Mouse (Mus musculus) heart, embryonic 16.5 days (tissue): Measurements from ENCODE around the gene Psme1. TPM values are rescaled to one million over a fixed set of nuclear protein-coding genes. Genes with fewer than 3 reads are reported as not detected.

ENCODE experiments used
- ATAC-seq: fragments of 200-750 bp; cut with Nextera tagmentation; replicated peaks from 2 replicates; pipeline ENCODE4 v1.8.0; 2017; ENCODE audit warnings: moderate number of reproducible peaks; ENCODE audit not compliant: insufficient read depth, low FRiP score; ENCODE audit errors: extremely low read depth
- H3K27ac ChIP-seq: fragments of 300-500 bp; sonication (generic); 2 replicates; pipeline ENCODE4 v1.5.1; 2014; ENCODE audit warnings: mild to moderate bottlenecking, low read length, control low read depth, moderate library complexity
- H3K27me3 ChIP-seq: fragments of 300-500 bp; sonication (generic); 2 replicates; pipeline ENCODE4 v1.6.1; 2014; ENCODE audit warnings: low read length, mixed read lengths; ENCODE audit not compliant: control insufficient read depth, insufficient read depth
- H3K36me3 ChIP-seq: fragments of 300-500 bp; sonication (generic); 2 replicates; pipeline ENCODE4 v1.6.1; 2014; ENCODE audit not compliant: control insufficient read depth, insufficient read depth
- H3K4me1 ChIP-seq: fragments of 300-500 bp; sonication (generic); 2 replicates; pipeline ENCODE4 v1.6.1; 2014; ENCODE audit warnings: low read length, mixed read lengths; ENCODE audit not compliant: control insufficient read depth, insufficient read depth
- H3K4me2 ChIP-seq: fragments of 300-500 bp; sonication (generic); 2 replicates; pipeline ENCODE4 v1.6.1; 2014; ENCODE audit warnings: low read depth, mild to moderate bottlenecking, control low read depth, low read length
- H3K4me3 ChIP-seq: fragments of 300-500 bp; sonication (generic); 2 replicates; pipeline ENCODE4 v1.5.1; 2014; ENCODE audit warnings: mild to moderate bottlenecking, control low read depth, low read length
- H3K9ac ChIP-seq: fragments of 300-500 bp; sonication (generic); 2 replicates; pipeline ENCODE4 v1.6.1; 2014; ENCODE audit warnings: low read length, control low read depth
- H3K9me3 ChIP-seq: fragments of 300-500 bp; sonication (generic); replicated peaks from 2 replicates; pipeline ENCODE4 v1.6.1; 2016; ENCODE audit warnings: low read length; ENCODE audit not compliant: control insufficient read depth
- WGBS: fragments of 180-500 bp; shearing (Covaris S2); extraction: QIAGEN DNeasy Blood & Tissue Kit; methylation state at CpG from one replicate; pipeline ENCODE4 v1.1.7; 2014; 5-methylcytosine and 5-hydroxymethylcytosine counted together
- polyA plus RNA-seq: library from polyadenylated mRNA; unstranded; fragments of >200 nt; fragmentation: Nextera tagmentation; extraction: Ambion mirVana; gene quantifications from 2 replicates; pipeline ENCODE4 v1.2.1, GENCODE M21; 2015

The Psme1 gene
- polyA plus RNA-seq, 1 experiment from 2014 or later = 227 TPM

DNA sequence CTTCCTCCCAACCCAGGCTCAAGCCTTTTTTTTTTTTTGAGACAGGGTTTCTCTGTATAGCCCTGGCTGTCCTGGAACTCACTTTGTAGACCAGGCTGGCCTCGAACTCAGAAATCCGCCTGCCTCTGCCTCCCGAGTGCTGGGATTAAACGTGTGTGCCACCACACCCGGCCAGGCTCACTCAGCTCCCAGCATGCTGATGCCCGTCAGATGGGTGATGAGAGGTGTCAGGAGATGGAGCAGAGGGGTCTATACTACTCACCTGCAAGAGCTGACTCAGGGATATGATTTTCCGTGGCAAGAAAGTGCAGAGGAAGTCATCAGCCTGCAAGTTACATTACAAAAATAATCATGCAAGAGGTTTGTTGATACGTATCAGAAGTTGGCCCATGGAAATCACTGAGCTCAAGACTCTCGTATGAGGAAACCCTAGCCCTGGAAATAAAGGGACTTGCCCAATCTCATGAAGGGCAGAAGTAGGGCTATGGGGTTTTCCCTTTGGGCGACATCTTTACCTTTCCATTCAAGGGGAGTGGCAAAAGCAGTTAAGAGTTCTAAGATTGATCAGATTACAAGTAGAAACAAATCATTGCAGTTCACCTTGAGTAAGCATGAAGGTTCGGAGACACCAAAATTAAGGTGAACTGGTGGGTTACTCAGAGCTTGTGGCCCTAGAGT is 12.0 kb downstream of the Psme1 start:
- Histone ChIP-seq H3K9ac (peak overlapping the region; percentile 83), H3K9me3 (no peaks in the 10 kb centered on the region), H3K27me3 (no peaks in the 10 kb centered on the region), H3K27ac (peak overlapping the region; percentile 97), H3K4me2 (peak overlapping the region; percentile 76), H3K36me3 (peaks cover 18% of the 10 kb centered on the region), H3K4me3 (peak overlapping the region; percentile 91), H3K4me1 (peaks cover 25% of the 10 kb centered on the region)
- ATAC-seq = no peak
- 75% methylated on average over 11 of the region's 11 CpGs for WGBS

- ATAC-seq = peak; percentile 94
- Histone ChIP-seq H3K4me3 (peak within 1 kb of the TSS; percentile 91), H3K9ac (peak within 1 kb of the TSS; percentile 93), H3K4me1 (peaks cover 19% of the 10 kb centered on the region), H3K36me3 (peaks cover 27% of the 10 kb centered on the region), H3K4me2 (peak within 1 kb of the TSS; percentile 76), H3K27ac (peak within 1 kb of the TSS; percentile 97), H3K9me3 (no peaks in the 10 kb centered on the region), H3K27me3 (no peaks in the 10 kb centered on the region)
- WGBS = 1% methylated on average over 22 of the region's 22 CpGs
Observed at GRCm38 (mm10) chr14:55590748-55591330, 12.9 kb downstream of the Psme1 start, which contains the start of gene Psme2. TSS of gene Psme2 (minus strand) at chr14:55591113.

GRCm38 (mm10) chr14:55591331-55591891 is 13.5 kb downstream of the Psme1 start, which contains the start of gene Rnf31:
TSS of gene Rnf31 (plus strand) at chr14:55591708.
- Histone ChIP-seq H3K9me3 (no peaks in the 10 kb centered on the region), H3K4me2 (peak within 1 kb of the TSS; percentile 76), H3K9ac (peak within 1 kb of the TSS; percentile 93), H3K27ac (peak within 1 kb of the TSS; percentile 97), H3K4me1 (peaks cover 19% of the 10 kb centered on the region), H3K36me3 (peaks cover 33% of the 10 kb centered on the region), H3K27me3 (no peaks in the 10 kb centered on the region), H3K4me3 (peak within 1 kb of the TSS; percentile 91)
- WGBS = under 1% methylated on average over 33 of the region's 33 CpGs
- peak; percentile 89 for ATAC-seq

DNA sequence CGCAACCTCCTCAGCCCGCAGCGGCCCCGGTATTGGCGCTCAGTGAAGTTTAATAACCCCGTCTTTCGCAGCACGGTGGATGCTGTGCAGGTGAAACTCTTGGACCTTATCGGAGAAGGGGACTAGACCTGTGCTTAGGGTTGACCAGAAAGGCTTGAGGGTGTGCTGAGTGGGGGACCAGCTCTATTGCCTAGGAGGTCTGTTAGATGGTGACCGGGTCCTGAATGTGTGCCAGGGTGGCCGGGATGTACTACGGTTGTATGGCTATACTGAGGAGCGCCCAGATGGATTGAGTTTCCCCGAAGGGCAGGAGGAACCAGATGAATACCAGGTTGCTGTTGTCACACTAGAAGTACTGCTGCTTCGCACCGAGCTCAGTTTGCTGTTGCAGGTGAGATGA is 14.3 kb downstream of the Psme1 start:
- ATAC-seq = no peak
- peak overlapping the region; percentile 91 for H3K4me3 ChIP-seq
- peak overlapping the region; percentile 76 for H3K4me2 ChIP-seq
- H3K27ac ChIP-seq = peak overlapping the region; percentile 88
- no peaks in the 10 kb centered on the region for H3K9me3 ChIP-seq
- 3% methylated on average over 16 of the region's 16 CpGs for WGBS
- no peaks in the 10 kb centered on the region for H3K27me3 ChIP-seq
- H3K9ac ChIP-seq = peak overlapping the region; percentile 93
- peaks cover 36% of the 10 kb centered on the region for H3K36me3 ChIP-seq
- peaks cover 19% of the 10 kb centered on the region for H3K4me1 ChIP-seq

DNA sequence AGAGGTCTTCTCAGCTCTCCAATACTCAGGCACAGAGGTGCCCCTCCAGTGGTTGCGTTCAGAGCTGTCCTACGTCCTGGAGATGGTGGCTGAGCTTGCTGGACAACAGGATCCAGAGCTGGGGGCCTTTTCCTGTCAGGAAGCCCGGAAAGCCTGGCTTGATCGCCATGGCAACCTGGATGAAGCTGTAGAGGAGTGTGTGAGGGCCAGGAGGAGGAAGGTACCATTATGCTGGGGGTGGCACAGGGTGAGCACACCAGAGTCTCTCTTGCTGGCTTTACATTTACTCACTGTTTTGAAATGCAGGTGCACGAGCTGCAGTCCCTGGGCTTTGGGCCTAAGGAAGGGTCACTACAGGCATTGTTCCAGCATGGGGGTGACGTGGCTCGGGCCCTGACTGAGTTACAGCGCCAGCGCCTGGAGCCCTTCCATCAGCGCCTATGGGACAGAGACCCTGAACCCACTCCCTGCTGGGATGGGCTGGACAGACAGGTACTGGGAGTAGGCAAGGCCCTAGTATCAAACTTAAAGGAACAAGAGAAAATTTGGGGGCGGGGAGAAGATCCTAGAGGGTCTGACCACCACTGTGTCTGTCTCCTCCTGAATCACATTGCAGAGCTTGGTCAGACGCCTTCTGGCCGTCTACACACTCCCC is 18.2 kb downstream of the Psme1 start:
- 76% methylated on average over 13 of the region's 13 CpGs for WGBS
- no peak for ATAC-seq
- Histone ChIP-seq H3K9me3 (no peaks in the 10 kb centered on the region), H3K4me3 (no peak overlapping the region), H3K27ac (no peak overlapping the region), H3K36me3 (peaks cover 57% of the 10 kb centered on the region), H3K27me3 (no peaks in the 10 kb centered on the region), H3K9ac (no peak overlapping the region), H3K4me1 (peaks cover 13% of the 10 kb centered on the region), H3K4me2 (no peak overlapping the region)

DNA sequence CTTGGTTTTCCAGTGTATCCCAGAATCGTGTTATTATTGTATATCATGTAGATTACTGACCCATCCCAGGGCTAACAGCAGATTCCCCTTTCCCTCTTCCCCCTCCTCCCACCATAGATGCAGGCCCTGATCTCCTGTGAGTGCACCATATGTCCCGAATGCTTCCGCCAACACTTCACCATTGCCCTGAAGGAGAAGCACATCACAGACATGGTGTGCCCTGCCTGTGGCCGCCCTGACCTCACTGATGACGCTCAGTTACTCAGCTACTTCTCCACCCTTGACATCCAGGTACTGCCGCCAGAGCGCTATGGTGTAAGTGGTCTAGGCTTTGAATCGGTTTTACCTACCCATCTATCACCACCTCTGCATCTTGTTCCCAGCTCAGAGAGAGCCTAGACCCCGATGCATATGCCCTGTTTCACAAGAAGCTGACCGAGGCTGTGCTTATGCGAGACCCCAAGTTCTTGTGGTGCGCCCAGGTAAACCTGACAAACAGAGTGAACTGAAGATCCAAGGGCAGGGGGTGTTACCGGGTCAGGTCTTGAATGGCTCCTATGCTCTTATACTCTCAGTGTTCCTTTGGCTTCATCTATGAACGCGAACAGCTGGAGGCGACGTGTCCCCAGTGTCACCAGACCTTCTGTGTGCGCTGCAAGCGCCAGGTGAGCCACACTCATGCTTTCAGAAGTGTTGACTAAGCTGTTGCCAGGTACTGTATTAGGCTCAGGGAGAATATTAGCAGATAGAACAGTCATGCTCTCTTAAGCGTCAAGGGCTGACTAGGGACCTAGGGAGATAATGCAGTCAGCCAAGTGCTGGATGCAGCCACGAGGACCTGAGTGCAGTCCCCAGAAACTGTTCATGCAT is 20.8 kb downstream of the Psme1 start:
- 94% methylated on average over 21 of the region's 21 CpGs for WGBS
- Histone ChIP-seq H3K9ac (no peak overlapping the region), H3K4me2 (no peak overlapping the region), H3K27me3 (no peaks in the 10 kb centered on the region), H3K4me1 (no peaks in the 10 kb centered on the region), H3K27ac (no peak overlapping the region), H3K4me3 (no peak overlapping the region), H3K36me3 (peaks cover 67% of the 10 kb centered on the region), H3K9me3 (no peaks in the 10 kb centered on the region)
- no peak for ATAC-seq

- H3K36me3 ChIP-seq = peaks cover 54% of the 10 kb centered on the region
- peak within 1 kb of the TSS; percentile 88 for H3K27ac ChIP-seq
- WGBS = 88% methylated on average over 7 of the region's 7 CpGs
Observed at GRCm38 (mm10) chr14:55603271-55603632, 25.3 kb downstream of the Psme1 start, which contains the start of gene Irf9. TSS of gene Irf9 (plus strand) at chr14:55603571.

More at GRCm38 (mm10) chr14:55603271-55603632, 25.3 kb downstream of the Psme1 start, which contains the start of gene Irf9:
- no peaks in the 10 kb centered on the region for H3K27me3 ChIP-seq
- ATAC-seq = no peak
- H3K9me3 ChIP-seq = no peaks in the 10 kb centered on the region
- H3K4me2 ChIP-seq = peak within 1 kb of the TSS; percentile 80
- peak within 1 kb of the TSS; percentile 62 for H3K4me3 ChIP-seq
- H3K9ac ChIP-seq = peak within 1 kb of the TSS; percentile 76
- peaks cover 5% of the 10 kb centered on the region for H3K4me1 ChIP-seq
